Mouse (Mus musculus) lung, adult 2 months (tissue): ENCODE results near the gene Khdrbs2. TPM values are rescaled to one million over a fixed set of nuclear protein-coding genes. Genes with fewer than 3 reads are reported as not detected.
"Not testable (repeated sequence)": the region's sequence is repeated elsewhere in the genome, so short reads cannot be mapped to it uniquely, and the experiment has no call there.

ENCODE experiments used
- DNase-seq: peaks from one replicate; pipeline ENCODE4 v3.0.0; 2022
- H3K4me1 ChIP-seq: fragments of 200-500 bp; 2 replicates; pipeline ENCODE4 v1.6.1; 2011; ENCODE audit warnings: low read length; ENCODE audit not compliant: control insufficient read depth, insufficient read depth
- H3K4me3 ChIP-seq: fragments of 200-500 bp; replicated peaks from 2 replicates; pipeline ENCODE3; 2011; ENCODE audit warnings: low read depth, mild to moderate bottlenecking, control low read depth, low read length; ENCODE audit errors: extremely low read depth
- CTCF ChIP-seq: fragments of 200-500 bp; IDR thresholded peaks from 2 replicates; pipeline ENCODE4 v1.5.1; 2011; ENCODE audit warnings: mild to moderate bottlenecking, low read length, control low read depth; ENCODE audit not compliant: insufficient read depth
- POLR2A ChIP-seq: fragments of 200-500 bp; IDR thresholded peaks from 2 replicates; pipeline ENCODE4 v1.6.1; 2011; ENCODE audit warnings: low read depth, mild to moderate bottlenecking, control low read depth, low read length, borderline replicate concordance; ENCODE audit errors: extremely low read depth
- WGBS: fragments of 180-500 bp; shearing (Covaris S2); methylation state at CpG from one replicate; pipeline ENCODE4 v1.1.7; 2018; 5-methylcytosine and 5-hydroxymethylcytosine counted together
- polyA plus RNA-seq: library from polyadenylated mRNA; depleted of rRNA; stranded (reverse); fragments of >200 nt; gene quantifications from 2 replicates; pipeline ENCODE4 v1.2.3, GENCODE M21; 2012

Gene Khdrbs2
- polyA plus RNA-seq, 1 experiment: not detected

- 75% methylated on average over 2 of the region's 2 CpGs for WGBS
- Histone ChIP-seq H3K4me3 (no peak overlapping the region), H3K4me1 (no peaks in the 10 kb centered on the region)
- TF ChIP-seq CTCF (no peak), POLR2A (no peak)
- no peak for DNase-seq
Measured at GRCm38 (mm10) chr1:32433118-32433517, 260.6 kb downstream of the Khdrbs2 start.

GRCm38 (mm10) chr1:32443927-32444326 is 271.4 kb downstream of the Khdrbs2 start:
- TF ChIP-seq POLR2A (no peak), CTCF (no peak)
- Histone ChIP-seq H3K4me1 (no peaks in the 10 kb centered on the region), H3K4me3 (no peak overlapping the region)
- DNase-seq: no peak
- WGBS: 66% methylated on average over 5 of the region's 5 CpGs

- Histone ChIP-seq H3K4me3 (no peak overlapping the region), H3K4me1 (no peaks in the 10 kb centered on the region)
- DNase-seq: no peak
- TF ChIP-seq POLR2A: no peak
- no peak for TF ChIP-seq CTCF
- 61% methylated on average over 6 of the region's 6 CpGs for WGBS
Measured at GRCm38 (mm10) chr1:32463103-32463516, 290.6 kb downstream of the Khdrbs2 start.

GRCm38 (mm10) chr1:32471022-32471421 is 298.5 kb downstream of the Khdrbs2 start:
- no peaks in the 10 kb centered on the region for H3K4me1 ChIP-seq
- TF ChIP-seq POLR2A: no peak
- no peak for TF ChIP-seq CTCF
- 69% methylated on average over 2 of the region's 2 CpGs for WGBS
- no peak for DNase-seq
- no peak overlapping the region for H3K4me3 ChIP-seq

GRCm38 (mm10) chr1:32471502-32472214 is 299.1 kb downstream of the Khdrbs2 start:
- no peak overlapping the region for H3K4me3 ChIP-seq
- no peak for TF ChIP-seq POLR2A
- TF ChIP-seq CTCF: no peak
- no peaks in the 10 kb centered on the region for H3K4me1 ChIP-seq
- WGBS: 83% methylated on average over 11 of the region's 11 CpGs
- no peak for DNase-seq

GRCm38 (mm10) chr1:32487944-32488343 is 315.4 kb downstream of the Khdrbs2 start:
- Histone ChIP-seq H3K4me3 (no peak overlapping the region), H3K4me1 (no peaks in the 10 kb centered on the region)
- no peak for DNase-seq
- TF ChIP-seq POLR2A: no peak
- TF ChIP-seq CTCF: no peak
- WGBS: 66% methylated on average over 2 of the region's 2 CpGs

- TF ChIP-seq POLR2A (no peak), CTCF (no peak)
- 88% methylated on average over 6 of the region's 6 CpGs for WGBS
- Histone ChIP-seq H3K4me1 (no peaks in the 10 kb centered on the region), H3K4me3 (no peak overlapping the region)
- no peak for DNase-seq
Measured at GRCm38 (mm10) chr1:32503381-32503780, 330.9 kb downstream of the Khdrbs2 start.

- not testable (repeated sequence) for H3K4me3 ChIP-seq
- WGBS: 55% methylated on average over 2 of the region's 7 CpGs
Measured at GRCm38 (mm10) chr1:32547194-32547593, 374.7 kb downstream of the Khdrbs2 start, which contains the start of gene Gm5415. Gene Gm5415, minus strand, starts transcription at chr1:32547294.

GRCm38 (mm10) chr1:32553459-32553858 is 380.9 kb downstream of the Khdrbs2 start:
- no peak for DNase-seq
- TF ChIP-seq POLR2A: no peak
- 76% methylated on average over 3 of the region's 3 CpGs for WGBS
- Histone ChIP-seq H3K4me3 (no peak overlapping the region), H3K4me1 (no peaks in the 10 kb centered on the region)

More at GRCm38 (mm10) chr1:32547194-32547593, 374.7 kb downstream of the Khdrbs2 start, which contains the start of gene Gm5415:
- not testable (repeated sequence) for H3K4me1 ChIP-seq, DNase-seq

GRCm38 (mm10) chr1:32553925-32554324 is 381.4 kb downstream of the Khdrbs2 start:
- TF ChIP-seq POLR2A (no peak), CTCF (no peak)
- Histone ChIP-seq H3K4me1 (no peaks in the 10 kb centered on the region), H3K4me3 (no peak overlapping the region)
- 46% methylated on average over 4 of the region's 4 CpGs for WGBS
- no peak for DNase-seq
